Mouse (Mus musculus): ENCODE data around the gene Adipor2.

GRCm38 (mm10) chr6:119405310-119405709, 12.2 kb downstream of the Adipor2 start:
- no peak for TF ChIP-seq CTCF (IDR thresholded peaks at IDR 0.05; ENCODE audit: low read depth)
- TF ChIP-seq EP300 (IDR thresholded peaks at IDR 0.05; ENCODE audit: low read depth): no peak
